ENCODE assay signal across 14 mouse cellular contexts in the genomic region with DNA sequence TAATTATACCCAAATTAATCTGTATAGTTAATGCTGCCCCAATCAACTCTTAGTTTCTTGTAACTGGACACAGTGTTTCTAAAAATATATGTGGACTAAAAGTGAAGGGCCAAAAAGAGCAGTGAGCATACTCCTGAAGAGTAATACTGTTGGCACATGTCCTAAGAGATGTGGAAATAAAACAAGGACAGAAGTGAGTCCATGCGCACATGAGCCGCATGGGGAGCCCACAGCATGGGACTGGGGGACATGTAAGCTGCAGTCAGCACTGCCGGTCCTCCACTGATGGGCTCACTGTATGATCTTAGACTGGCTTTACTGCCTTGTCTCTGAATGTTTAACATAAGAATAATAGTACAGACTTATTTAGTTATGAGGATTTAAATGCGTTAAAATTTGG.
"Had no signal": no experiment of that assay in that cellular context is flagged by ENCODE, and none has a peak within 500 bp of the region (broad histone marks: within the 10 kb centered on the region; RNA-seq: fewer than 3 reads in every experiment).

No protein-coding gene starts in this region.

- DNase-seq: kidney, postnatal 14 days; left cerebral cortex, postnatal 4 days; lung, adult 2 months; lung, postnatal 4 days; midbrain, embryonic 14.5 days; spleen, adult 18-20 months; thymus, adult 2 months; thymus, postnatal 25 days had no signal

- H3K4me2 ChIP-seq: limb, embryonic 13.5 days; neural tube, embryonic 15.5 days had no signal

- H3K4me3 ChIP-seq: limb, embryonic 13.5 days; midbrain, embryonic 10.5 days; myocyte; neural tube, embryonic 15.5 days had no signal

- ATAC-seq: lung, postnatal 0 days had no signal

- H3K27me3 ChIP-seq: limb, embryonic 13.5 days; neural tube, embryonic 15.5 days had no signal

- H3K4me1 ChIP-seq: limb, embryonic 13.5 days; neural tube, embryonic 15.5 days had no signal

- H3K27ac ChIP-seq: limb, embryonic 13.5 days; liver, embryonic 14.5 days; midbrain, embryonic 10.5 days; neural tube, embryonic 15.5 days had no signal

- H3K36me3 ChIP-seq: neural tube, embryonic 15.5 days had no signal

- H3K9ac ChIP-seq: limb, embryonic 13.5 days; liver, embryonic 14.5 days; neural tube, embryonic 15.5 days had no signal

- H3K9me3 ChIP-seq: limb, embryonic 13.5 days; midbrain, embryonic 10.5 days; neural tube, embryonic 15.5 days had no signal
